Mouse (Mus musculus): ENCODE measurements around the gene Fam160a2. TPM values are rescaled to one million over a fixed set of nuclear protein-coding genes. Genes with fewer than 3 reads are reported as not detected.

The Fam160a2 gene
- 43.7 and 50.8 TPM in 2 replicates for polyA plus RNA-seq (2015; fragmentation: Nextera tagmentation; extraction: Ambion mirVana)

DNA sequence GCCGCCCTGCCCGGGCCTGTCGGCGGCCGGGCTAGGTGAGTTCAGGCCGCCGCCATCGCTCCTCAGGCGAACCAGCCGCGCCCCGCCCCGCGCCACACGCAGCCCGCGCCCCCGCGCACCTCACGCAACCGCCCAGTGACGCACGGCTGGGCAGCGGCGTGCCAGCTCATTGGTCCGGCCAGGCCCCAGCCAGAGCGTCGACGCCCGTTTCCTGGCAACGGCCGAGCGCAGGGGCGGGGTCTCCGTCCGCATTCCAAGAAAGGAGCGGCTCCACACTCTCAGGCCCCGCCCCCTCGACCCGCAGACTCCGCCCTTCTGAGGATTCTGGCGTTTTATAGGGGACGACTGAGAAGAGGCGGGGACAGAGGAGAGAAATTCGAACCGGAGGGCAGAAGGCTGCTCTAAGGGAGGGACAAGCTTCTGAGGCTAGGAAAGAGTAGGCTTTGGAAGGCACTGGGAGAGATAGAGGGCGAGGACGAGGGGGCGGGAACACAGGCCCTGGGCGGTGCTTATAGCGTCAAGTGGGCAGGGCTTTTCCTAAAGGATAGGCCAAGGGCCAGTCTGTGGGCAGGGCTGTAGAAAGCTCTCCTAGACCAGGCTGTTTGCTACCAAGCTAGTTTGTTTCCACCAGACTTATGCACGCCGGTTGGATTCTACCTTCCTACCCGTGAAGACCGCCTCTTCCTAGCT lies at the start of gene Fam160a2:
TSS of gene Fam160a2 (minus strand) at position 120 of the 690 bp plus-strand sequence.
- under 1% methylated on average over 53 of the region's 55 CpGs for WGBS
- peak within 1 kb of the TSS; percentile 87 for H3K4me3 ChIP-seq (ENCODE audit: low read depth, low read length)
- ATAC-seq, result peak; percentile 99
- no peaks in the 10 kb centered on the region for H3K9me3 ChIP-seq (replicated peaks; ENCODE audit: control insufficient read depth, low read length, poor library complexity, severe bottlenecking)
- peaks cover 23% of the 10 kb centered on the region for H3K4me1 ChIP-seq (ENCODE audit: control insufficient read depth, insufficient read depth, low read length)
- H3K4me2 ChIP-seq (ENCODE audit: low read length), result peak within 1 kb of the TSS; percentile 92
- H3K36me3 ChIP-seq (ENCODE audit: control insufficient read depth, insufficient read depth, low read length), result no peaks in the 10 kb centered on the region
- H3K9ac ChIP-seq (ENCODE audit: low read depth, low read length), result peak within 1 kb of the TSS; percentile 93
- peak within 1 kb of the TSS; percentile 81 for H3K27ac ChIP-seq (ENCODE audit: low read length)
- H3K27me3 ChIP-seq (ENCODE audit: control insufficient read depth, insufficient read depth, low read depth, low read length), result no peaks in the 10 kb centered on the region

DNA sequence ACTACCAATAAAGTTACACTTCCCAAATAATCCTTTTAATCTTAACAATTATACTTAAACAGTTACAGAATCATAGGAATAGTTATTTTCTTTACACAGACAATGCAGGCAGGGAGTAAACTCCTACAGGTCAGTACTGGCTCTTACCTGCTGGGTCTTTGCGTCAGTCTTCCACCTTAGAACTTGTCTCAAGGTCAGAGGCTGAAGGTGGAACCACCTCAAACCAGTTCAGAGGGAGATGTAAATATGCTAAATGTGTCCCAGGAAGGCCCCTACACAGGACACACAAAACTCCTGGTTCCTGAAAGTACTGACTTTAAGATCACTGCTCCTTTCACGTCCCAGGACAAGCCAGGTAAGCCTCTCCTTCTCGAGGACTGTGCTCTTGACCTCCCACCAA lies 45.2 kb upstream of the Fam160a2 start:
- Histone ChIP-seq H3K36me3 (ENCODE audit: control insufficient read depth, insufficient read depth, low read length) (no peaks in the 10 kb centered on the region), H3K27ac (ENCODE audit: low read length) (no peak overlapping the region), H3K4me2 (ENCODE audit: low read length) (no peak overlapping the region), H3K27me3 (ENCODE audit: control insufficient read depth, insufficient read depth, low read depth, low read length) (no peaks in the 10 kb centered on the region), H3K9me3 (replicated peaks; ENCODE audit: control insufficient read depth, low read length, poor library complexity, severe bottlenecking) (no peaks in the 10 kb centered on the region), H3K4me1 (ENCODE audit: control insufficient read depth, insufficient read depth, low read length) (no peaks in the 10 kb centered on the region), H3K4me3 (ENCODE audit: low read depth, low read length) (no peak overlapping the region), H3K9ac (ENCODE audit: low read depth, low read length) (no peak overlapping the region)
- no peak for ATAC-seq
- 72% methylated on average over 3 of the region's 3 CpGs for WGBS

DNA sequence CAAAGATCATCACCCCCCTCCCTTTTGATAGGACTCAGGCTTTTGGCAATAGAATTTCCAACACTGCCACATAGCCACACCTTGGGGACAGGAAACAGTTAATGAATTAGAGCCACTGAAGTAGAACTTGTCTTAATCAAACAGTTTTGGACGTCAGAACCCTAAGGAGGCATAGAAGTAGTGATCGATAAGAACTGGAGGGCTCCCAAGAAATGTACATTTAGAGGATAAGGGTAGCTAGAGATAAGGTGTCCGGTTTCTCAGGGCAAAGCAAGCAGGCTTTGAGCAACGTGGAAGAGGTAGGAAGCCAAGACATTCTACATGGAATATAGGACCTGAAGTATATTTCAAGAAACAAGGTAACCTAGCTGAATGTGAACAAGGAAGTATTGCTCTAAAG lies 41.6 kb upstream of the Fam160a2 start:
- H3K27me3 ChIP-seq (ENCODE audit: control insufficient read depth, insufficient read depth, low read depth, low read length), result no peaks in the 10 kb centered on the region
- H3K9me3 ChIP-seq (replicated peaks; ENCODE audit: control insufficient read depth, low read length, poor library complexity, severe bottlenecking), result no peaks in the 10 kb centered on the region
- H3K9ac ChIP-seq (ENCODE audit: low read depth, low read length), result no peak overlapping the region
- H3K4me3 ChIP-seq (ENCODE audit: low read depth, low read length), result no peak overlapping the region
- H3K27ac ChIP-seq (ENCODE audit: low read length), result no peak overlapping the region
- no peaks in the 10 kb centered on the region for H3K4me1 ChIP-seq (ENCODE audit: control insufficient read depth, insufficient read depth, low read length)
- H3K36me3 ChIP-seq (ENCODE audit: control insufficient read depth, insufficient read depth, low read length), result no peaks in the 10 kb centered on the region
- no peak for ATAC-seq
- H3K4me2 ChIP-seq (ENCODE audit: low read length), result no peak overlapping the region
- 64% methylated on average over 4 of the region's 4 CpGs for whole genome bisulfite sequencing

DNA sequence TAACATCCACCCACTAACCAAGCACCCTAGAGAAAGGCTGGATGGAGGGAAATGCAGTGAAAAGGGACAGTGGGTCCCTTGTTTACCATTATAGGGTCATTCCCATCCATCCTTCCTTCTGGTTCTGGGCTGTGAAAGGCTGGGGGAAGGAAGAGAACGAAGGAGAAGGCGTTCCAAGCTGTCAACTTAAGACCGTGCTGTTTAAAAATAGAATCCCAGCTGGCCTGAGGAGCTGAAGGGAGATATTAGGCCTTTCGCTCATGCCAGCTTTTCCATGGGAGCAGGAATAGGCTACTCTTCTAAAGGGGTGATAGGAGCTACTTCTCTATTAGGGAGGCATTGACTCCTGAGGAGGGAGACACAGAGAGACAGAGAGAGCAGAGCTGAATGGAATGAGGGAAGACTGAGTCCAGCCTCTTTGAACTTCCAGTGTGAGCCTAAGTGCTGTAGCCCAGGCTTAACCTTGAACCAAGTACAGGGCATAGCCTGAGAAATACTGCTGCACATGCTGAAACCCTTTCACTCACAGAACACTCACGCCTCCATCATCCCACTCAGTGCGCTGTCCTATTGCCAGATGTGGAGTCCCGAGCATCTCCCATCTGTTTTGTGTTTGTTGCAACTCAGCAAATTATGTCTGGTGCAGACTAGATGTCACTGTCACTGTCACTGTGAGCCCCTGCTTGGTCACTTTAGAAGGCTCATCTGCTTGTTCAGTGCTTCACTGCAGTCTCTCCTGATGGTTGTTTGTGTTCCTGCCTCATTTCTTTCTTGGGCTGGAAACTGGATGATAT lies 38.3 kb upstream of the Fam160a2 start:
- Histone ChIP-seq H3K9me3 (replicated peaks; ENCODE audit: control insufficient read depth, low read length, poor library complexity, severe bottlenecking) (no peaks in the 10 kb centered on the region), H3K27ac (ENCODE audit: low read length) (no peak overlapping the region), H3K27me3 (ENCODE audit: control insufficient read depth, insufficient read depth, low read depth, low read length) (no peaks in the 10 kb centered on the region), H3K36me3 (ENCODE audit: control insufficient read depth, insufficient read depth, low read length) (no peaks in the 10 kb centered on the region; the same call in 1 of the 2 replicates), H3K4me2 (ENCODE audit: low read length) (no peak overlapping the region), H3K4me1 (ENCODE audit: control insufficient read depth, insufficient read depth, low read length) (no peaks in the 10 kb centered on the region), H3K4me3 (ENCODE audit: low read depth, low read length) (no peak overlapping the region), H3K9ac (ENCODE audit: low read depth, low read length) (no peak overlapping the region)
- ATAC-seq, result peak; percentile 45; the same call in 1 of the 2 replicates
- WGBS, result 85% methylated on average over 7 of the region's 7 CpGs

DNA sequence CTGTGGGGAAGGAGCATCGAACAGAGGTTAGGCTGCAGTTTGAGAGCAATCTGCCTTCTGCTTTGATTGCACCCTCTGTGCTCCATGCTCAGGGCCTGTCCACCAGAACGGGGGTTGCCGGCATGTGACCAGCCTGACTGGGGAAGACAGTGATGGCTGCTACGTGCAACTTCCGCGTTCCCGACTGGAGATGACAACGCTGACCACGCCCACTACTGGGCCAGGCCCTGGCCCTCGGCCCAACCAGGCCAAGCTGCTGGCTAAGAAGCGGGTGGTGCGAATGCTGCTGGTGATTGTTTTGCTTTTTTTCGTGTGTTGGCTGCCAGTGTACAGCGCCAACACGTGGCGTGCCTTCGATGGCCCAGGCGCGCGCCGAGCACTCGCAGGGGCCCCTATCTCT lies 34.9 kb upstream of the Fam160a2 start:
- Histone ChIP-seq H3K4me2 (ENCODE audit: low read length) (no peak overlapping the region), H3K4me1 (ENCODE audit: control insufficient read depth, insufficient read depth, low read length) (no peaks in the 10 kb centered on the region), H3K27ac (ENCODE audit: low read length) (no peak overlapping the region), H3K9me3 (replicated peaks; ENCODE audit: control insufficient read depth, low read length, poor library complexity, severe bottlenecking) (no peaks in the 10 kb centered on the region), H3K27me3 (ENCODE audit: control insufficient read depth, insufficient read depth, low read depth, low read length) (no peaks in the 10 kb centered on the region), H3K36me3 (ENCODE audit: control insufficient read depth, insufficient read depth, low read length) (no peaks in the 10 kb centered on the region; the same call in 1 of the 2 replicates), H3K4me3 (ENCODE audit: low read depth, low read length) (no peak overlapping the region), H3K9ac (ENCODE audit: low read depth, low read length) (no peak overlapping the region)
- ATAC-seq, result no peak
- 85% methylated on average over 22 of the region's 22 CpGs for WGBS

DNA sequence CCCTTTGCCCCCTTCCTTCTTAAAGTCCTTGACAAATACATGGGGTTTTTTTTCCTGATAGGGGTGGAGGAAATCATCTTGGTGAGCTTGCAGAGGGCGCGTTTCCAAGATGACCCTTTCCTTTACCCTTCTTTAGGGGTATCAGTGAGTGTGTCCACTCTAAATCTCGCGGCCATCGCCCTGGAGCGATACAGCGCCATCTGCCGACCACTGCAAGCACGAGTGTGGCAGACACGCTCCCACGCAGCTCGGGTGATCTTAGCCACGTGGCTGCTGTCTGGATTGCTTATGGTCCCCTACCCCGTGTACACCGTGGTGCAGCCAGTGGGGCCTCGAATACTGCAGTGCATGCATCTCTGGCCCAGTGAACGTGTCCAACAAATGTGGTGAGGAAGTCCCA lies 34.0 kb upstream of the Fam160a2 start:
- H3K36me3 ChIP-seq (ENCODE audit: control insufficient read depth, insufficient read depth, low read length), result no peaks in the 10 kb centered on the region; the same call in 1 of the 2 replicates
- no peak overlapping the region for H3K4me3 ChIP-seq (ENCODE audit: low read depth, low read length)
- H3K9me3 ChIP-seq (replicated peaks; ENCODE audit: control insufficient read depth, low read length, poor library complexity, severe bottlenecking), result no peaks in the 10 kb centered on the region
- no peak overlapping the region for H3K9ac ChIP-seq (ENCODE audit: low read depth, low read length)
- H3K27me3 ChIP-seq (ENCODE audit: control insufficient read depth, insufficient read depth, low read depth, low read length), result no peaks in the 10 kb centered on the region
- 88% methylated on average over 17 of the region's 17 CpGs for WGBS
- H3K4me1 ChIP-seq (ENCODE audit: control insufficient read depth, insufficient read depth, low read length), result no peaks in the 10 kb centered on the region
- ATAC-seq, result no peak
- H3K27ac ChIP-seq (ENCODE audit: low read length), result no peak overlapping the region
- no peak overlapping the region for H3K4me2 ChIP-seq (ENCODE audit: low read length)

DNA sequence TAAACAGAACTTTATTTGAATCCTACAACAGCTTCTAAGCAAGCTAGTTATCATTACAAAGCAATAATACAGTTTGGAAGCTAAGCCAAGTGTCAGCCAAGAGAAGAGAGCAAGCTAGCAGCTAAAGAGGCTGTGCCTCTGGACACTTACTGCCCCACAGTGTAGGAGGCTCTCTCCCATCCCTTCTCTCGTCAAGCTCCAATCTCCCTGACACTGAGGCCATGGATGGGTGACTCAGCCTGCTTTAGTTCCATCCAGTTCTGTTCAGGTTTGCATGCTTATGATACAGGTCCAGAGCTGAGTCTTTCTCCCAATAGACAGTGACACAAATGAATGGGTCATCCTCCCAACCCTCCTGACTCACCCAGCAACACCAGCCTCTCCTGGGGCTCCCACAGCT lies 32.2 kb upstream of the Fam160a2 start:
- 81% methylated on average over 1 of the region's 1 CpGs for WGBS
- no peaks in the 10 kb centered on the region for H3K4me1 ChIP-seq (ENCODE audit: control insufficient read depth, insufficient read depth, low read length)
- no peak overlapping the region for H3K9ac ChIP-seq (ENCODE audit: low read depth, low read length)
- no peaks in the 10 kb centered on the region for H3K27me3 ChIP-seq (ENCODE audit: control insufficient read depth, insufficient read depth, low read depth, low read length)
- H3K36me3 ChIP-seq (ENCODE audit: control insufficient read depth, insufficient read depth, low read length), result no peaks in the 10 kb centered on the region; the same call in 1 of the 2 replicates
- ATAC-seq, result no peak
- no peak overlapping the region for H3K27ac ChIP-seq (ENCODE audit: low read length)
- no peak overlapping the region for H3K4me2 ChIP-seq (ENCODE audit: low read length)
- H3K9me3 ChIP-seq (replicated peaks; ENCODE audit: control insufficient read depth, low read length, poor library complexity, severe bottlenecking), result no peaks in the 10 kb centered on the region
- no peak overlapping the region for H3K4me3 ChIP-seq (ENCODE audit: low read depth, low read length)

DNA sequence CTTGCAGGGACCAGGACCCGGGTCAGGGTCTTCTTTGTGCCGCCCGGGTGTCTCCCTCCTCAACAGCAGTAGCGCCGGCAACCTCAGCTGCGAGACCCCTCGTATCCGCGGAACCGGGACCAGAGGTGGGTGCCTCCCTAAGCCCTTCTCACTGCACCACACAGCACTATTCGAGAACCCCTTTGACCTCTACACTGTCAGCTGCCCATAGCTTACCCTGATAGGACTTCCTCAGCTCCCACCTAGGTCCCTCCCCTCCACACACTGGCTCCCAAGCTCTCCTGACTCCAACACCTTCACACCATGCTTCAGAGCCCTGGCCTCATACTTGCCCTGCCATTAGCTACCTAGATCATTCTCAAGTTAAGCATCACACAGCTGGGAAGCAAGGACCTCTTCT lies 26.2 kb upstream of the Fam160a2 start:
- Histone ChIP-seq H3K9me3 (replicated peaks; ENCODE audit: control insufficient read depth, low read length, poor library complexity, severe bottlenecking) (no peaks in the 10 kb centered on the region), H3K4me3 (ENCODE audit: low read depth, low read length) (peak overlapping the region; percentile 58), H3K9ac (ENCODE audit: low read depth, low read length) (peak overlapping the region; percentile 67), H3K4me1 (ENCODE audit: control insufficient read depth, insufficient read depth, low read length) (peaks cover 2% of the 10 kb centered on the region; the same call in 1 of the 2 replicates), H3K4me2 (ENCODE audit: low read length) (peak overlapping the region; percentile 76), H3K36me3 (ENCODE audit: control insufficient read depth, insufficient read depth, low read length) (no peaks in the 10 kb centered on the region), H3K27ac (ENCODE audit: low read length) (no peak overlapping the region), H3K27me3 (ENCODE audit: control insufficient read depth, insufficient read depth, low read depth, low read length) (peaks cover 2% of the 10 kb centered on the region; the same call in 1 of the 2 replicates)
- ATAC-seq, result peak; percentile 81
- under 1% methylated on average over 11 of the region's 11 CpGs for WGBS

All from midbrain, embryonic 16.5 days (tissue).